Mouse (Mus musculus): ENCODE results near the gene Lbhd2. TPM values are rescaled to one million over a fixed set of nuclear protein-coding genes. Genes with fewer than 3 reads are reported as not detected.

The Lbhd2 gene
- polyA plus RNA-seq, 1 experiment from 2014 or later: not detected

DNA sequence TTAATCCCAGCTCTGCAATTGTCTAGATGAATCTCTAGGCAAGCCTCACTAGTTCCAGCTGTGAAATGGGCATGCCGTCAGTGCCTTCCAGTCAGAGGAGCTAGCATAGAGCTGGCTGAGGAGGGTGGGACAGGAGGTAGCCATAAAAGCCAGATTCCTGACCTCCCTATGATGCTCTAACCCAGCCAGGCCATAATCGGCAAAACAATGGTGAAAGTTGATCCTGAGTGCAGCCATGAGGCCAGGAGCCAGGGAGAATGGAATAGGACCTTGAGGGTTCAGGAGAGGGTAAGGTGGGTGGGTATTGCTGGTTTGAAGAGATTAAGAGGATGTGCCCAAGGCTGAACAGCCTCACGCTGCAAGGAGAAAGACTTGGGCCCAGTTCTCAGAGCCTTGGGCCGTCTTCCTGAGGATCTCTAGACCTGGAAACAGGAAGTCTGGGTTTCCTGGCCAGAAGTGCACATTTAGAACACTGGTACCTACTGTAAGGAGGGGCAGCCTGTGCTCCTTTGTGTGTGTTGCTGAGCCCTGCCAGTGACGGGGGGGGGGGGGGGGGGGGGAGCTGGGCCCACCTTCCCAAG is 26.2 kb downstream of the Lbhd2 start:
- ATAC-seq (replicated peaks; ENCODE audit: low FRiP score): no peak
- no peak for DNase-seq (ENCODE audit: low spot score)
- H3K9ac ChIP-seq (ENCODE audit: low read length): no peak overlapping the region
- H3K36me3 ChIP-seq (ENCODE audit: control insufficient read depth, insufficient read depth, low read length): no peaks in the 10 kb centered on the region
- H3K9me3 ChIP-seq (ENCODE audit: control insufficient read depth, low read length): no peaks in the 10 kb centered on the region
- no peak overlapping the region for H3K27ac ChIP-seq (ENCODE audit: low read depth, low read length)
- H3K27me3 ChIP-seq (ENCODE audit: control insufficient read depth, insufficient read depth, low read length): peaks cover 40% of the 10 kb centered on the region
- 48% methylated on average over 5 of the region's 5 CpGs for WGBS
- no peak overlapping the region for H3K4me3 ChIP-seq (ENCODE audit: low read depth, low read length)
- H3K4me2 ChIP-seq (ENCODE audit: low read depth, low read length, severe bottlenecking): no peak overlapping the region
- H3K4me1 ChIP-seq (replicated peaks; ENCODE audit: control insufficient read depth, insufficient read depth, low read length): peaks cover 14% of the 10 kb centered on the region

DNA sequence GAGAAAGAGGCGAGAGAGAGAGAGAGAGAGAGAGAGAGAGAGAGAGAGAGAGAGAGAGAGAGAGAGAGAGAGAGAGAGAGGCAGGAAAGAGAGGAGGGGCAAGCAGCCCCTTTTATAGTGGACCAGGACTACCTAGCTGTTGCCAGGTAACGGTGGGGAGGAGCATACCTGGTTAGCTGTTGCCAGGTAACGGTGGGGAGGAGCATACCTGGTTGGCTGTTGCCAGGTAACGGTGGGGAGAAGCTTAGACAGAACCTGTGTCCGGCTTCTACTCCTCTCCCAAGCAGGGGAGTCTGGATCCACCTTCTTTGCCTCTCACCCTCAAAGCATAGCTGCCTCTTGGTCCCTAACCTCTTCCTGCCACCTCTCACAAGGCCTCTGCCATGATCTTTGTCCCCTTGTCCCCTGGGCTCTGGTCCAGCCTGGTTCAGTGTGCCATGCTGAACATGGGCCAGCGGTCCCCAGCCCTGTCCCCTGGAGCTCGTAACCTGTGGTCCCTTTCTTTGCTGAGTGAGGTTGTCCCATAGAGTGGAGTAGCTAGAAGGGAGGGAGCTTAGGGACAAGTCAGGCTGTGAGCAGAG is 27.6 kb downstream of the Lbhd2 start:
- no peak for ATAC-seq (replicated peaks; ENCODE audit: low FRiP score)

GRCm38 (mm10) chr12:111434745-111435327 is 28.2 kb downstream of the Lbhd2 start:
- no peaks in the 10 kb centered on the region for H3K36me3 ChIP-seq (ENCODE audit: control insufficient read depth, insufficient read depth, low read length)
- no peak overlapping the region for H3K4me2 ChIP-seq (ENCODE audit: low read depth, low read length, severe bottlenecking)
- H3K27me3 ChIP-seq (ENCODE audit: control insufficient read depth, insufficient read depth, low read length): peaks cover 20% of the 10 kb centered on the region
- H3K9me3 ChIP-seq (ENCODE audit: control insufficient read depth, low read length): no peaks in the 10 kb centered on the region
- H3K9ac ChIP-seq (ENCODE audit: low read length): no peak overlapping the region
- ATAC-seq (replicated peaks; ENCODE audit: low FRiP score) (no peak), DNase-seq (ENCODE audit: low spot score) (no peak)
- no peak overlapping the region for H3K4me3 ChIP-seq (ENCODE audit: low read depth, low read length)
- WGBS: 66% methylated on average over 8 of the region's 8 CpGs
- H3K27ac ChIP-seq (ENCODE audit: low read depth, low read length): no peak overlapping the region
- peaks cover 3% of the 10 kb centered on the region; the same call in 1 of the 2 replicates for H3K4me1 ChIP-seq (replicated peaks; ENCODE audit: control insufficient read depth, insufficient read depth, low read length)

More for the DNA sequence above, 27.6 kb downstream of the Lbhd2 start:
- Histone ChIP-seq H3K4me2 (ENCODE audit: low read depth, low read length, severe bottlenecking) (no peak overlapping the region), H3K4me1 (replicated peaks; ENCODE audit: control insufficient read depth, insufficient read depth, low read length) (peaks cover 7% of the 10 kb centered on the region; the same call in 1 of the 2 replicates), H3K9ac (ENCODE audit: low read length) (no peak overlapping the region), H3K36me3 (ENCODE audit: control insufficient read depth, insufficient read depth, low read length) (no peaks in the 10 kb centered on the region), H3K27ac (ENCODE audit: low read depth, low read length) (no peak overlapping the region), H3K27me3 (ENCODE audit: control insufficient read depth, insufficient read depth, low read length) (peaks cover 26% of the 10 kb centered on the region), H3K4me3 (ENCODE audit: low read depth, low read length) (no peak overlapping the region), H3K9me3 (ENCODE audit: control insufficient read depth, low read length) (no peaks in the 10 kb centered on the region)
- 26% methylated on average over 7 of the region's 7 CpGs for WGBS
- DNase-seq (ENCODE audit: low spot score): no peak

DNA sequence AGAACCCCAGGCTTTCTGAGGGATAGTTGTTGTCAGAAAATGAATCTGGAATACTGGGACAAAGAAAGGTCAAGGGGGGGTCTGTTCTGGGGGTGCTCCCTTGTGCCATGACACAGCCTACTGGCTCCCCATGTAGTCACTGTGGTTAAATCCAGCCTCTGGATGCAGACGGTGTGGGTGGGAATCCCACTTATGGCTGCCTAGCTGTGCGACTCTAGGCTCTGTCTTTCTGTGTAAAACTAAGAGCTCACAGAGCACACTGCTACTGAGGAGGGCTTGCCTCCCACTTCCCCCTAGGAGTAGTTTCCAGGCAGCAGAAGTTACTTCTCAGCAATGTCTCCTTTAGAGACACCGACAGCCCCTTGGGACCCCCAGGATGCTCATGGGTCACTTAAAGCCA is 29.6 kb downstream of the Lbhd2 start:
- H3K27ac ChIP-seq (ENCODE audit: low read depth, low read length): no peak overlapping the region
- H3K9ac ChIP-seq (ENCODE audit: low read length): no peak overlapping the region
- no peak overlapping the region for H3K4me3 ChIP-seq (ENCODE audit: low read depth, low read length)
- H3K4me2 ChIP-seq (ENCODE audit: low read depth, low read length, severe bottlenecking): no peak overlapping the region
- no peaks in the 10 kb centered on the region for H3K9me3 ChIP-seq (ENCODE audit: control insufficient read depth, low read length)
- DNase-seq (ENCODE audit: low spot score) (no peak), ATAC-seq (replicated peaks; ENCODE audit: low FRiP score) (no peak)
- no peaks in the 10 kb centered on the region for H3K4me1 ChIP-seq (replicated peaks; ENCODE audit: control insufficient read depth, insufficient read depth, low read length)
- H3K36me3 ChIP-seq (ENCODE audit: control insufficient read depth, insufficient read depth, low read length): no peaks in the 10 kb centered on the region
- H3K27me3 ChIP-seq (ENCODE audit: control insufficient read depth, insufficient read depth, low read length): peaks cover 7% of the 10 kb centered on the region
- 87% methylated on average over 3 of the region's 3 CpGs for WGBS

- Histone ChIP-seq H3K9me3 (ENCODE audit: control insufficient read depth, low read length) (no peaks in the 10 kb centered on the region), H3K36me3 (ENCODE audit: control insufficient read depth, insufficient read depth, low read length) (no peaks in the 10 kb centered on the region), H3K4me1 (replicated peaks; ENCODE audit: control insufficient read depth, insufficient read depth, low read length) (no peaks in the 10 kb centered on the region), H3K4me3 (ENCODE audit: low read depth, low read length) (no peak overlapping the region), H3K27me3 (ENCODE audit: control insufficient read depth, insufficient read depth, low read length) (peaks cover 6% of the 10 kb centered on the region), H3K27ac (ENCODE audit: low read depth, low read length) (no peak overlapping the region), H3K9ac (ENCODE audit: low read length) (no peak overlapping the region), H3K4me2 (ENCODE audit: low read depth, low read length, severe bottlenecking) (no peak overlapping the region)
- ATAC-seq (replicated peaks; ENCODE audit: low FRiP score) (no peak), DNase-seq (ENCODE audit: low spot score) (no peak)
- WGBS: 76% methylated on average over 8 of the region's 8 CpGs
Measured at GRCm38 (mm10) chr12:111436640-111437039, 30.0 kb downstream of the Lbhd2 start.

DNA sequence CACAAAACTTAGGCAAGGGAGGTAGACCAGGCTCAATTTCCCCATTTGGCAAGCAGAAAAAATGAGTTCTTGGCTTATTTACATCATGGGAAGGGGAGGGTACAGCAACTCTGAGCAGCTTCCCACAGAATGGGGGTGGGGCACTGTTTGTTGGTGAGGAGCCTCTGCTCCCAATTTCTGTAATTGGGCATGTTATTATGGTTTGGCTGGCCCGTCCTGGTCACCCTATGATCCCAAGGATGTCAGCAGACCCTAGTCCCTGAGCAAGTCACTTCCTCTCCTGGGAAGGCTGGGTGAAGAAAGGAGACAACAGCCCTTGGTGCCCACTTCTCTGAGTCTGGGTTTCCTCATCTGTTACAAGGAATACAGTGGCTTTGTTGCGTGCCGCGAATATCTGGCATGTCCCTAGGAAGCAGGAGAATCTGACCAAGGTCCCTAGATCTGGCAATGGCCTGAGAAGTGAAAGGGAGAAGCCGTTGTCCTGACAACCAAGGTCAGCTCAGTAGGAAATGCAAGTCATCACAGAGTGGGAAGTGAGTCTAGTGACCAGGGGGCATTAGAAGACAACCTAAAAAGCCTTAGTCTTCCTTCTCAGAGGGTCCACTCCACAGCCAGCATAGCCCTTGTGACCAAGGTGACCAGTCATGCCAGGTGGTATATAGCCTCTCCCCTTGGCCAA is 30.8 kb downstream of the Lbhd2 start:
- Histone ChIP-seq H3K27me3 (ENCODE audit: control insufficient read depth, insufficient read depth, low read length) (peaks cover 9% of the 10 kb centered on the region), H3K27ac (ENCODE audit: low read depth, low read length) (no peak overlapping the region), H3K9me3 (ENCODE audit: control insufficient read depth, low read length) (no peaks in the 10 kb centered on the region), H3K9ac (ENCODE audit: low read length) (no peak overlapping the region), H3K4me3 (ENCODE audit: low read depth, low read length) (no peak overlapping the region), H3K4me1 (replicated peaks; ENCODE audit: control insufficient read depth, insufficient read depth, low read length) (no peaks in the 10 kb centered on the region; the same call in 1 of the 2 replicates), H3K36me3 (ENCODE audit: control insufficient read depth, insufficient read depth, low read length) (no peaks in the 10 kb centered on the region), H3K4me2 (ENCODE audit: low read depth, low read length, severe bottlenecking) (no peak overlapping the region)
- DNase-seq (ENCODE audit: low spot score) (no peak), ATAC-seq (replicated peaks; ENCODE audit: low FRiP score) (no peak)
- 77% methylated on average over 5 of the region's 5 CpGs for WGBS

GRCm38 (mm10) chr12:111438850-111439249 is 32.2 kb downstream of the Lbhd2 start:
- Histone ChIP-seq H3K9ac (ENCODE audit: low read length) (no peak overlapping the region), H3K4me1 (replicated peaks; ENCODE audit: control insufficient read depth, insufficient read depth, low read length) (peaks cover 5% of the 10 kb centered on the region), H3K36me3 (ENCODE audit: control insufficient read depth, insufficient read depth, low read length) (no peaks in the 10 kb centered on the region), H3K9me3 (ENCODE audit: control insufficient read depth, low read length) (no peaks in the 10 kb centered on the region), H3K4me2 (ENCODE audit: low read depth, low read length, severe bottlenecking) (no peak overlapping the region), H3K27ac (ENCODE audit: low read depth, low read length) (no peak overlapping the region), H3K4me3 (ENCODE audit: low read depth, low read length) (no peak overlapping the region), H3K27me3 (ENCODE audit: control insufficient read depth, insufficient read depth, low read length) (peaks cover 23% of the 10 kb centered on the region)
- ATAC-seq (replicated peaks; ENCODE audit: low FRiP score) (no peak), DNase-seq (ENCODE audit: low spot score) (no peak)
- 84% methylated on average over 6 of the region's 6 CpGs for WGBS

DNA sequence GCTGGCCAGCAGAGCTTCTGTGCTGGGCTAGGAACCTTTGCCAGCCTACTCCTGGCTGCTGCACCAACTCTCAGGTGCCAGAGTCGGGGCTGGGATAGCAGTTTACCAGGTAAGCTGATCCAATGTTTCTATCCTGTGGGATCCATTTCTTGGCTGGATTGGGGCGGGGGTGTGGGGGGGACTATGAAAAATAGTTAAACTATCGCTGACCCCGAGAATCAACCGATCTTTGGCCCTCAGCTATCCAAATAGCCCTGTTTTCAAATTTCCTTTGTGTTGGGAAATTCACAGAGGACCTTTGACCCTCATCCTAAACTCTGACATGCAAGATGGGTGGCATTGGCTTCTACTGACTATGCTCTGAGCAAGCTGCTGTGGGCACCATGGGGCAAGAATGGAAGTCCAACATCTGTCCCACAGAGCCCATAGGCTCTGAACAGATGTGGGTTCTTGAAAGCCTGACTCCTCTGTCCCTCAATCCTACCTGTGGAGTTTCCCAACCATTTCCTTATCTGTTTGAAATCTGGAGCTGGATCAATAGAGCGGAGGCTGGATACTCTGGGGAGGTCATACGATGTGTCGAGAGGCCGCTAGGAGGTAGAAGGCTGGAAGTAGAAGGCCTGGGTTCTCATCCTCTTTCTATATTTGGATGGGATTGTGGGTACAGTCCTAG is 34.2 kb downstream of the Lbhd2 start:
- Histone ChIP-seq H3K4me1 (replicated peaks; ENCODE audit: control insufficient read depth, insufficient read depth, low read length) (peaks cover 8% of the 10 kb centered on the region), H3K36me3 (ENCODE audit: control insufficient read depth, insufficient read depth, low read length) (no peaks in the 10 kb centered on the region), H3K4me2 (ENCODE audit: low read depth, low read length, severe bottlenecking) (no peak overlapping the region), H3K4me3 (ENCODE audit: low read depth, low read length) (no peak overlapping the region), H3K27me3 (ENCODE audit: control insufficient read depth, insufficient read depth, low read length) (peaks cover 43% of the 10 kb centered on the region), H3K9ac (ENCODE audit: low read length) (no peak overlapping the region), H3K9me3 (ENCODE audit: control insufficient read depth, low read length) (no peaks in the 10 kb centered on the region), H3K27ac (ENCODE audit: low read depth, low read length) (no peak overlapping the region)
- ATAC-seq (replicated peaks; ENCODE audit: low FRiP score) (no peak), DNase-seq (ENCODE audit: low spot score) (no peak)
- 95% methylated on average over 9 of the region's 9 CpGs for WGBS
